Mouse (Mus musculus) urinary bladder, adult 18-20 months (tissue): ENCODE data around the gene Cfap157.

Experiments used
- DNase-seq, 2 experiments: peaks; one replicate each; pipeline ENCODE4 v3.0.0; 2022; ENCODE audit warnings: low spot score in 2 of 2, mixed read lengths in 2 of 2

The Cfap157 gene

DNA sequence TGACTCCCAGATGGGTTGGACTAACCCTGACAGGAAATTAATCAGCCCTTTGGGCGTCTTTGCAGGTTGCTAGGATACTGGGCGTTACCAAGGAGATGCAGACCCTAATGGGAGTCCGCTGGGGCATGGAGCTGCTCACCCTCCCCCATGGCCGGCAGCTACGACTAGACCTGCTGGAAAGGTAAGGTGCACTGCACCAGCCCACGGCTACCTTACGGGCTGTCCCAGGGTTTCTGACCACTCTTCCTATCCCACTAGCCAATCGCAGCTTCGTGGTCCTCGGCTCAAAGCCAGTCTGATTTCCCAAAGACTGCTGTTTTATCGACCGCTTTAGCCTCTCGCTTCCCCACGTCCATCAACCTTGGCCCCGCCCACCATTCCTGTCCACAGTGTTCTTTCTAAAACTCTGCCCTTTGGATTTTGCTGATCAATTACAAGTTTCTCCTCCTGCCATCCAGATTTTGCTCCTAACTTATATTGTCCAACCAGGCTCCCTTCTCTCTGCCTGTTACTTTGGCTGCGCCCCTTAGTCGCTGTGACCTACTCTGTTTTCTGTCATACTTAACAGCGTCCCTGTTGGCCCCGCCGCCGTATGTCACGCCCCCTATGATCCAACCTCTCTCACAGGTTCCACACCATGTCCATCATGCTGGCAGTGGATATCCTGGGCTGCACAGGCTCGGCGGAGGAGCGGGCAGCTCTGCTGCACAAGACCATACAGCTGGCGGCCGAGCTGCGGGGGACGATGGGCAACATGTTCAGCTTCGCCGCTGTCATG is 33.2 kb downstream of the Cfap157 start:
- DNase-seq: peak; percentile 67 to 68

DNA sequence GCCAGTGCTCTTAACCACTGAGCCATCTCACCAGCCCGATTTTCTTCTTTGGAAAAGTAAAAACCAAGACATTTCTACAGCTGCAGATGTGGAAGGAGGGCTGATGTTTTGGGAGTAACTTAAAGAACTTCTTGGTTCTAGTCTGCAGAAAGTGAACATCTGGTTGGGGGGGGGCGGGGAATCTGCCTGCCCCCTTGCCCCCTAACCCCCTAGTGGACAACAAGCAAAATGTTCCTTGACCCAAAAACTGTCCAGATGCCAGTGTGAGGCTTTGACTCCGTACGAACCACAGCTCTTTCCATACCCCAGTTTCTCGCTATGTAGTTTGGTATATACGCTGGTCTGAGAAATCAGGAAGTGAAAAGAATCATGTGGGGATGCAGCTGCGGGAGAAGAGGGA is 34.0 kb downstream of the Cfap157 start:
- no peak for DNase-seq

DNA sequence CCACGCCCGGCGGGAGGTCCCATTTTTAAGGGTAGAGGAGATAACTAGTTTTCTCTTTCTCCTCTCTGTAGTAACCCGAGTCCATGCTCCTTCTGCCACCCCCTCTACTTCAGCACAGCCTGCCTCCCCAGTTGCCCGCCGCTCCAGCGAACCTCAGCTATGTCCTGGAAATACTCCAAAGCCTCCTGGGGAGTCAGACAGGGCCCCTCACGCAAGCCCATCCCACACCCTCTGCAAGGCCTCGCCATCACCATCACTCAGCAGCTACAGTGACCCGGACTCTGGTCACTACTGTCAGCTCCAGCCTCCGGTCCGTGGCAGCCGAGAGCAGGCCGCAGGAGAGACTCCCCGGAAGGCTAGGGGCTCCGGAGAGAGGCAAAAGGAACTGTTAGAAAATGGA is 35.1 kb downstream of the Cfap157 start:
- no peak for DNase-seq

DNA sequence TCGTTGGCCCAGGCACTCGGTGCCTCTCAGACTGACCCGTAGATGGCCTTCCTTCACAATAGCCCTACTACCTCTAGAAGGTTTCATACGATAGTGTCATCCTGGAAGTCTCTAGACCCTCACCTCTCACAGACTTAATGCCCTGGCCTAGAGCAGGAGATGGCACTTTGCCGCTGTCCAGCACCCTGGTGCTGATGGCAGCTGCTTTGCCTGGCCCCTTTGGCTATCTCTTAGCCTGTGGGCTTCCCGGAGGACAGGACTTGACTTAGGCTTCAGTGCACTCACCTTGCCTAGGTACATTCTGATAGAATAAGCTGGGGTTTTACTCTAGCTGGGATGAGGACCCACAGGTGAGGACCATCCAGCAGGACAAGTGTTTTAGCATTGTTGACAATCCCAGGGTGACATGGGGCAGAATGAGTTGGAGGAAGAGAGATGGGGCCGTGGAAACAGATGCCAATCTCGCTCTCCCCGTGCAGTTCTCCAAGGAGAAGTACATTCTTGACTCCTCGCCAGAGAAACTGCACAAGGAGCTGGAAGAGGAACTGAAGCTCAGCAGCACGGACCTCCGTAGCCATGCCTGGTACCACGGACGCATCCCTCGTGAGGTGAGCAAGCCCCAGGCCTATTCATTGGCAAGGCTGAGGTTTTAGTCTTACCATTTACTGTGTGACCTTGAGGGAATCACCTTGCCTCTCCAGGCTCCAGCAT is 39.8 kb downstream of the Cfap157 start:
- no peak for DNase-seq

DNA sequence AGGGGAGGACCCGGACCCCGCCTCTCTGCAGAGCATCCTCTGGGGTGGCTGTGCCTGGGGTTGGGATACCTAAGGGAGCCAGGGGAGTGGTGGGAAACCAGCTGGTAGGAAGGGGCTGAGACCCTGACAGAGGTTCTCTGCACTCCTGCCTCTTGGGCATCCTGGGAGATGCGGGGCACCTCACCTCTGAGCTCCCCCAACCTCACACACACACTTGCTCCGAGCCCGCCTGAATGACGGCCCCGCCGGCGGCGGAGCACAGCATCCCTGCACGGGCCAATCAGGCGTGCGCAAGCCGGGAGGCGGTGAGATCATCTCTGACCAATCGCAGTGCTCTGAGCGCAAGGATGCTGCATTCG is 42.1 kb downstream of the Cfap157 start:
- DNase-seq: no peak

DNA sequence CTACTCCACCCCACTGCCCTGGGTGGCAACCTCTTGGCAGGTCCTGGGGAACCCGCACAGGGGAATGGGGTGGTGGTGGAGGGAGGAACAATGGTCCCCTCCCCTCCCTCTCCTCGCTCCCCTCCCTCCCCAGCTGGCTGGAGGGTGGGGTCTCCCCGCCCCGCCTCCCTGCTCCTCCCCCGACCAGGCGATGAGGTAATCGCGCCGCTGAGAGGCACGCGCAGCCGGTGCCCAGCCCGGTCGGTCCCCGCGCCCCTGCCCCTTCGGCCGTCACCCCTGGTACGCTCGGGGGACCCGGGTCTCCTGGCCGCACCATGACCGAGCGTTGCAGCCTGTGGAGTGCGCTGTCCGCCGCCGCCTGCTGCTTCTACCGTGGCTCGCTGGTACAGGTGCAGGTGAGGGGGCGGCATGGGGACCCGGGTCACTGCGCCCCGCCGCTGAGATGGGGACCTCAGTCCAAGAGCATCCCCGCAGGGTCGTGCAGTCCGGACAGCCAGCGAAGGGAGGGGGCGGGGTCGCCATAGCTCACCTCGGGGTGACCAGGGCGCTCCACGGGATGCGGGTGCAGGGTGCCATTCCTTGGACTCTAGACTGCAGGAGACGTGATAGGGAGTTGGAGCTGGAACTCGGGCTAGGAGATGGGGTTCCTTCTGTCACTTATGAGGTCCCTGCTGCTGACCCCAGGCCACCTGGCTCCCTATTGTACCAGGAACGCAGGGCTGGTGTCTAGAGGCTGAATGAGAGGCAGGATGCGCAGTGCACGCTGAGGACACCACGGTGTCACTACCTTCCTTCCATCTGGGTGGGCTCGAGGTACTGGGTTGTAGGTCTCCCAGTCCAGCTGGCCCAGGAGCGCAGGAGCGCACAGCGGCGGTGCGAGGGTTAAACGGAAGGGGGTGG is 42.7 kb downstream of the Cfap157 start:
- no peak for DNase-seq

DNA sequence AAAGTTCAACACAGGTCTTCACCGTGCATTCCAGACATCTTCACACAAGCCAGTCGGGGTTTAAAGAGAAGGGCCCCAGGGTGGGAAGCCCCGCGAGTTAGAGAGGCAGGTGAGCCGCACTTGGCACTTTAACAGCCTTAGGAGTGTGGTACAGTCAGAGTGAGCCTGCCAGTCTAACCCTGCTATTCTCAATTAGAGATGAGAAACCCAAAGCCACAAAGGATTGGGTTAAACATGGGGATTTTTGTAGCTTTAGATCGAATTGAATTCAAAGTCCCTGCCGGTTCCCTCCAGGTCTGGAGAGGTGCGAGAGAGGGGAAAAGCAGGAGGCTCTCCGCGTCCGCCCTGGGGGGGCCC is 43.3 kb downstream of the Cfap157 start, which contains the start of gene 6330409D20Rik:
TSS of gene 6330409D20Rik (minus strand) at position 101 of the 357 bp plus-strand sequence.
- no peak for DNase-seq

DNA sequence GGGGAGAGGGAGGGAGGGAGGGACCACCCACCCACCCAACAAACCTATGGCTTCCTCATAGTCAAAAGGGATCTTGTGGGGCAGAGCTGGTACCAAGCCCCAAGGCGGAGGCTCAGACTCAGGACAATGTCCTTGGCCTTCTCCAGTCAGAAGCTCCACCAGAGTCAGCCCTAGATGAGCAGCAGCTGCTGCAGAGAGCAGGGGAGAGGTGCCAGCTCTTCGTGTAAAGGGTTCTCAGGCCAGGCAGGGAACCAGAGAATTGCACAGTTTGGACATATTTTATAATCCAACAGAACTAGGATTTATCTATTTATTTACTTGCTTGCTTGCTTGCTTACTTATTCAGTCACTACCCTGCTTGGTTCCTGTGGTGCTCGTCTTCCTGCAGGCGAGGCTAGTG is 44.9 kb downstream of the Cfap157 start:
- DNase-seq: no peak

DNA sequence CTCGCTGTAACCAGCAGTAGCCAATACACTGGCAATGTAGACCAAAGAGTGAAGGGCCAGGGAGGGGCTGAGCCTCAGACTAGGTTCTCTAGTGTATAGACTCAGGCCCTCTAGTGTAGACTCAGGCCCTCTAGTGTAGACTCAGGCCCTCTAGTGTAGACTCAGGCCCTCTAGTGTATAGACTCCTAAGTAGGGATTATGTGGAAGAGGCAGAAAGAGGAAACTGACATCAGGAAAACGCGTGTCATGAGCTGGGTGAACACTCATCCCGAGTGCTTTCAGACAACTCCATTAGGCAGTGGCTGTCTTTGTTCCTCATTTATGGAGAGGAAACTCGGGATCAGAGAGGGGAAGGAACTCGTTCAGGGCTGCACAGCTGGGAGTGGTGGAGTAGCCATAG is 47.2 kb downstream of the Cfap157 start:
- DNase-seq: no peak

DNA sequence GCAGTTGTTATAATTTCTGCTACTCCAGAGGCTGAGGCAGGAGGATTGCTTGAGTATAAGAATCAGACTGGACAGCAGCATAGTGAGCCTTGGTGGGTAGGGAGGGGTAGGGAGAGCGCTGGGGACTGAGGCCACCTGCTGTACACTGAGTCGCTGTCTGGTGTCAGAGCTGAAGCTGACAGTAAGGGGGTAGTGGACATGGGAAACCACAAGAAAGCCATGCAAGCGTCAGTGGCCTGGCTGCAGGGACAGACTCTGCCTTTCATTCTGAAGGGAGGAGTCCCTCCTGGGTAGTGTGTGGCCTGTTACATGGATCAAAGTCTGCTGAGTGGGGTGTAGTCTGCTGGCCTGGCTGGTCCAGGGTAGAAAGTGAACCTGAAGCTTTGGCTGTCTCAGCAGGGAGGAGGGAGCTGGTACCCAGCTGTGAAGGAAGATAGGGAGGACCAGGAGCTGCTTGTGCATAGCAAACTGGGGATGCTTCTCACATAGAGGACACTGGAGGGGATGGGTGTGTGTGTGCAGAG is 47.9 kb downstream of the Cfap157 start:
- DNase-seq: no peak

DNA sequence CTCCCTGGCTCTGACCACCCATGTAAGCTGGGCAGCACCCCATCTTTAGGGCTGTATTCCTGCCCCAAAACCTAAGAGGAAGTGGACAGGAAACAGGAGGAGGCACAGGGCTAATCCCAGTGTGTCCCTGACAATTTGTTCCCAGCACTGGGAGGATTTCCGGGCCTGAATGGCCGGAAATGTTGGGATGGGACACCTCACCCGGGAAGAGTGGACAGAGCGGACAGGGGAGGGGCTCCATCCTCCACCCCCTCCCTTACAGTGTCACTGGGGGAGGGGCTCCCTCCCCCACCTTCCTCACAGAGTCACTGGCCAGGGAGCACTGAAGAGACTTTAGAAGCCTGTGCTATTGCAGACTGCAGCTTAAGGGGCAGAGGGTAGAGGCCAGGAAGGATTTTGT is 49.3 kb downstream of the Cfap157 start:
- no peak for DNase-seq

DNA sequence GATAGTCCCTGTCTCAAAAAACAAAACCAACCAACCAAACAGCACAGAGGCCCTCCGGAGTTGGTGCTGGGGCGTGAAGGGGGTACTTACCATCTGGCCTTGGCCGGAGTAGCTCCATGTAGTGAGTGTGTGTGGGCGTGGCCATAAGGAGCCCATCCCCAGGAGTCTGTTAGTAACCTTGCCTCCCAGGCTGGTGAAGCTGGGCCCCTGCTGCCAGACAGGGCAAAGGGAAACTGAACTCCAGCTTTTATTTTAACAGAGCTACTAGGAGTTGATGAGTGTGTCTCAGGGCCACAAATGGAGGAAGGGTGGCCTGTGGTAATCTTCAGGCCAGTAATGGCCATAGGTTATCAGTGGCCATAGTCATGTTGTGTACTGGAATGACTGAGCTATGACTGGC is 49.7 kb downstream of the Cfap157 start:
- no peak for DNase-seq

DNA sequence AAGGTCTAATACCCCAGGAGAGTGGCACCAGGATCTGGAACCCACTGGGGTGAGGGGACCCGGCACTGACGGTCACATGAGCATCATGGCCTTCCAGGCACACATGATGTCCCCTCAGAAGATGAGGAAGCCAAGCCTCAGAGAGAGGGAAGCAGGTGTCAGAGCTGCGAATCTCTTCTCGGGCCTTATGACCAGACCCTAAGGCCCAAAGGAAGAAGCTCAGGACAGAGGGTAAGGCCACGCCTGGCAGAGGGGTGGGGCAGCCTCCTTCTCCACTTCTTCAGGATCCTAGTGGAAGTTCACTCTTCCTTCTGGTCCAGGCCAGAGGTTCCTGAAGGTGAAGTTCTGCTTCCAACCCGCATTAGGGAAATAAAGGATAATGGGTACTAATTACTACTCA is 51.5 kb downstream of the Cfap157 start:
- no peak for DNase-seq

DNA sequence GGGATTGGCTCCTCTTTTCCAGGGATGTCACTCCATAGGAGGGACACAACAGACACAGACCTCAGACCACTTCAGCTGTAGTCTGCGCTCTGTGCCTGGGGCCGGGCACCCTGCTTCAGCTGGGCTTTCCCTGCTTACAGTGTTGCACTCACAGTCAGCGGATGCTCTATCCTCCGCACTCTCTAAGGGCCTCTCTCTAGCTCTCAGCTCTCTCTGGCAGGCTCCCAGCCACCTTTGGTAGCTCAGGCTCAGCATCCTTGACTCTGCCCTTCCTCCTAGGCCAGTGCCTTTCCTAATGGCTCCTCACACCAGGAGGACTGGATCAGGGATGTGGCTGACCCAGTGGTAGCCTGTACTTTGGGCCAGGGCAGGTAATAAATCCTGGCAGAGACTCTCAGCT is 52.3 kb downstream of the Cfap157 start:
- no peak for DNase-seq

DNA sequence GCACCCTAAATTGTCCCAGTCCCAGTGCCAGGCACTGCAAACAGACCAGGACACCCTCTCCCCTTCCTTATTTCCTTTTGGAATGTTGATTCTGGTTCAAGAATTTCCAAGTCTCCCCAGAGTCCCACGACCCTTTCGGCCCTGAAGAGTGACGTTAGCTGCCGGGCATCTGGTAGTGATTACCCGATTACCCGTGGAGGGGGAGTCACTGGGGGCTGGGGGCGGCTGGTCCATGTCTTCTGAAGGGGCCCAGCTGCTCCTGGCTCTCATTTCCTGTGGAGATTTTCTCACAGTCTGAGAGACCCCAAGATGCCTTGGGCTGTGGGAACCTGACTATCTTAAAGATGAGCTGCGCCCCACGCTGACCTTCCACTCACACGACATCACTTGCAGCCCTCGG is 53.4 kb downstream of the Cfap157 start:
- no peak for DNase-seq

DNA sequence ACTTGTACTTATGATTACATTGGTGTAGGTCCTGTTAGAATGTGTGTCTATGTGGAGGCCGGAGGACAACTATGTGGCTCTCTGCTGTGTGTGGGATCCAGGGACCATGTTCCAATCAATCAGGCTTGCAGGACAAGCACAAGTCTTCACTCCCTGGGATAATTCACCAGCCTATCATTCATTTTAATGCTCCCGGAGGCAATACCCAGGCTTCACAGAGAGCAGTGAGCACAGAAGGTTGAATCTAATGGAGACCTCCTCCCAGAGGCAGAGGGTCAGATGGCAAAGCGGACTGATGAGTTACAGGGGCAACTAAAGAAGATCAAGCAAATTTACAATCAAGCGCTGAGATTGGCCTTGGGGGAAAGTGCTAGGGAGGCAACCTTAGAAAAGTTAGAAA is 54.7 kb downstream of the Cfap157 start:
- no peak for DNase-seq

DNA sequence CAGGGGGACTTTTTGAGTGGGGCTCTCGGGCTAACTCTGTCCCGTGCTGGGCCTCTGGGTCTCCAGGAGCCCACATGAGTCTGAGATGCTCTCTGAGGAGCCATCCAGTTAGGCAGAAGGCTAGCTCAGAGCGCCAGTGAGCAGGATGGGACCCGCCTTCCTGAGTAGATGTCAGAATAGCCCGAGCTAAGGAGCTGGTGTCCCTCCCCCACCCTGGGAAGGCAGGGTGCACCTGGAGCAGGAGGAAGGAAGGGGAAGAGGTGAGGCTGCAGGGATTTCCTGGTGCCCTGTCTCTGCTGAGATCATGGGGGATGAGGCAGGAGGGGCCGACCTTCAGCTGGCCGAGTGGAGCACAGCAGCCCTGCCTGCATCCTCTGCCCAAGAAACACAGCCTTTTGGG is 55.8 kb downstream of the Cfap157 start:
- DNase-seq: no peak

DNA sequence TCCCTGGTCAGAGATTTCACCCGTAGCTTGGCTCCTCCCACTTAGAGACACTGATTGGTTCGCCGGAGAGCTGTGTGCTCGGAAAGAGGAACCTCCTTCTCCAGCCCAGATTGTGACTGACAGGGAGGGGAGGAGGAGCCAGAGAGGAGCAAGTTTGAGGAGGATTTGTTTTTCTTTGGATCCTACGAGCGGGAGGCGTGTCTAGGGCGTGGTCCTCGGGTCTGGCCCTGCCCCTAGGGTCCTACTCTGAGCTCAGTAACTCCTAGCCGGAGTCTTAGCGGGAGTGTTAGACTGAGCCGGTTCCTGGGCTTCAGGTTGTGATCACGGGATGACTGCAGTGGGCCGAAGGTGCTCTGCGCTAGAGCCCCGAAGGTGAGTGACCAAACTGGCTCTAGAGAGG is 56.8 kb downstream of the Cfap157 start:
- peak; percentile 86 to 91 for DNase-seq
